Mouse (Mus musculus) urinary bladder, postnatal 36 days (tissue): ENCODE measurements at regions not wholly inside any gene's neighbourhood (a gene's known extent, or its start where the extent isn't known, plus 50 kb on each side); places are given as distances from the start of the nearest gene placed in this dataset.

Experiments used
- DNase-seq, 2 experiments: peaks; one replicate each; pipeline ENCODE4 v3.0.0; 2022; ENCODE audit warnings: low spot score in 2 of 2, mixed read lengths in 1 of 2

DNA sequence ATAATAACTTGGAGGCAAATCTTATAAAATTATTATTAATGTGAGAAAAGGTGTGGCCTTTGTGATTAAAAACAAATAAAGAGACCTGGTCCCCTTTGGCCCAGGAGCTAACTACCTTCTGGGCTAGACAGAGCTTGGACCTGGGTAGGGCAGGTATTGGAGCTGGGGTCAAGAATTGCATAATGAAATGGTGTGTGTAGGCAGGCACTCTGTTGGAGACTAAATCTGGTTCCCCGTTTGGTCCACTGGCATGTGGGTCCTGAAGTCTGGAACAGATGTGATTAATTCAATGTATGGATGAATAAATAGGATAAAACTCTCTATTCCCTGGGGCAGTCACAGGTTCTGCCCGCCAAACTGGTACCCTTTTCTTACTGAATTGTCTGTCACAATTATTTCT lies 301.3 kb upstream of the Clnk start:
- DNase-seq, result no peak

DNA sequence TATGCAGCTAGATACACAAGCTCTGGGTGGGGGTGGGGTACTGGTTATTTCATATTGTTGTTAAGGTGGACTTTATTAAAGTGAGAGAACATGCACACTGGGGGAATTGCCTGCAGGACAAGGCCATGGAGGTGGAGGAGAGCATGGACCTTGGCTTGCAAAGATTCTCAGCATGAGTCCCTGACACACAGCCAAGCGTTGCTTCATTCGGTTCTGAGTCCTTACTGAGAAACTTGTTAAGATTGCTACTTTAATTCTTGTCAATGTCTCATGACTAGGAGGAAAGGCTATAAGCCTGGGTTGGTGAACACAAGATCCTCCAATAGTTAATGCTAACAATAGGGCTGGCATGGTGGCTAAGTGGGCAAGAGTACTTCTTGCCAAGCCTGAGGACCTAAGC lies 300.3 kb upstream of the Clnk start:
- peak in 1 of 2 experiments; percentile 11 for DNase-seq

DNA sequence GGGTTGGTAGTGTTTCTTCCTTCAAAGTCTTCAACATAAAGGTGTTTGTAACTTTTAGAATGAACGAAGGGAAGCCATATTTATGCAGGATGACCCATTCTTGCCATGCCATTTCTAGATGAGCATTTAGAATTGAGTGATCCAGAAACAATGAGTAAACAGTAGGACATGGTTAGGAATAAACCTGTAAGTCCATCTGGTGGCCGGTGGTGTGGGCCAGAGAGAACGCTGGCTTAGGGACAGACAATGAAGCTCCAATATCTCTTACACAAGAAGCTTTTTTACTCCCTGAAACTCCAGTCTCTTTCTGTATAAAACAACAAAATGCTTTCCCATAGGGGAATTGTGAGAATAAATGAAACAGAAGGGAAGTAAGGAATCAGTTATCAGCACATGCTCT lies 296.9 kb upstream of the Clnk start:
- DNase-seq, result no peak

DNA sequence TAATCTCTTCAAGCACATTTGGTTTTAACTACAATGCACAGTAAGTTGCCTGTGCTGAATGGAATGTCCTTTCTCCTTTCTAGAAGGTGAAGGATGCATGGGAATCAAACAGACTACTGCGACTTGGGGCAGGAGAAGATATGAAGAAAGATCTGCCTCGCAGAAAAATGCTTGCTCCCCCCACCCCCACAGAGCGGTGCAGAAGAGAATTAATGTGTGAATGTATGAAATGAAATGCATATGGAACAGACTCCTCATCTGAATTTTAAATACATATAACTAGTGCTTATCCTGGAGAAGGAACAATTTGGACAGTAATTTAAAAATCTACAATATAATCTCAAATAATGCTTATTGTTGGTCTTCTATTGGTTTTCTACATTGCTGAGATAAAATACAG lies 283.0 kb upstream of the Clnk start:
- no peak for DNase-seq

DNA sequence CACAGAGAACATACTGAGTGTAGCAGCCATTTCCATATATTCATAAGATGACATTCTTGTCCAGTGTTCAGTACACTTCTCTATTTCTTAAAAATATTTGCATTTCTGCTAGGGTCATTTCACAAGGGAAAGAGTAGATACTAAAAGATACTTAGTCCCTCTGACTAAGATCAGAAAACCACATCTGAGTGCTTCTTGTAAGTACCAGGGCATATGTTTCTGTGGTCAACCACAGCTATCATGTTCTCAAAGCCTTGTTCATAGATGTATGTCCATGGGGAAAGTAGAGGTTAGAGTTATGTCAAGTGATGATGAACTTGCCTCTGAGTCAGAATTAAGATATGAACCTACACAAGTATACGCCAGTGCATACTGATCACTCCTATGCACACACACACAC lies 279.2 kb upstream of the Clnk start:
- no peak for DNase-seq

DNA sequence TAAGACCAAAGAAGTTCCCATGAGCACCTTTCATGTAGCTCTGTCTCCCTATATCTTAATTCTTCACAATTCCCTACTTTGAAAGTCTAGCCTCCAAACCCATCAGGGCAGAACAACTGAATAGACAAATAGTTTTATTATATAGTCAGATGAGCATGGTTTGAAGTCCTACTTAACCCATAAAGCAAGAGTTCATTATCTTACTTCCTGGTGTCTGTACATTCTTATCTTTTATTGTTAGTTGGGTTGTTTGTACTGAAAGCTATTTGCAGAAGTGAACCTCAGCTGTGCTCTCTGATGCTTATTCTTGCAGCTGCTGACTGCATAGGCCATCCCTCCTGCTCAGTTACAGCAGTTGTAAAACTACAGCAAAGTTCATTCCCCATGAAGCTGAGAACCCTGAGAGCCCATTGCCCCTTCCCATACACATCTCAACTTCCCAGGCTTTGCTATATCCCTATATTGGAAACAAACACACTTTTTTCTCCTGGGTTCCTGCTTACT lies 276.7 kb upstream of the Clnk start:
- no peak for DNase-seq

DNA sequence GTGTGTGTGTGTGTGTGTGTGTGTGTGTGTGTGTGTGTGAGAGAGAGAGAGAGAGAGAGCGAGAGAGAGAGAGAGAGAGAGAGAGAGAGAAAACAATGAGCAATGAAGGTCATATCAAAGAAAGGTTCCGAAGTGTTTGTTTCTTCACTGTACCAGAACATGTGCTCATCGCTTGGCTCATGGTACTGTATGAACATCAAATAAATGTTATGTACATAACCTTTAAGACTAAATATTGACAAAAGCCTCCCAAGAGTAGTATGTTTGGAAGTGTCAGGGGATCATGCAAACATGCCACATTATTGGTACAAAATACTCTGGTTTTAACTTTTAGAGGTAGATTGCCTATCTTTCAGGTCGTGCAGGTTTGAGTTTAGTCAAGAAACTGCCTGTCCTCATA lies 275.3 kb upstream of the Clnk start:
- DNase-seq, result no peak

DNA sequence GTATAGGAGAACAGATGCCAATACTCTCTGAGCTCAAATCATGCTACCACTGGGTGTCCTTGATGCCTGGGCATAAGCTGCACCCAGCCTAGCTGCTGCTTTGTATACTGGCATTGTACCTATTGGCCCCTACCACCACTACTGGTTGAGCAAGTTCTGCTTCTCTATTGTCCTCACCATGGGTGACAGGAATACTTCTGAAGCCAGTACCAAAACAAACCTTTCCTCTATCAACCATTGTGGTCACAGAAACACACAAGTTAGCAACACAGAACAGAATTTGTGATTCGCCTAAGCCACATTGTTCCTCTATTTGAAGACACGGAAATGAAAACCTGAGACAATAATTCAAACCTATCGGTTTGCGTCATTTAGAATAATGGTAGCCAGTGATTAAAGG lies 274.3 kb upstream of the Clnk start:
- DNase-seq, result peak; percentile 3 to 6

DNA sequence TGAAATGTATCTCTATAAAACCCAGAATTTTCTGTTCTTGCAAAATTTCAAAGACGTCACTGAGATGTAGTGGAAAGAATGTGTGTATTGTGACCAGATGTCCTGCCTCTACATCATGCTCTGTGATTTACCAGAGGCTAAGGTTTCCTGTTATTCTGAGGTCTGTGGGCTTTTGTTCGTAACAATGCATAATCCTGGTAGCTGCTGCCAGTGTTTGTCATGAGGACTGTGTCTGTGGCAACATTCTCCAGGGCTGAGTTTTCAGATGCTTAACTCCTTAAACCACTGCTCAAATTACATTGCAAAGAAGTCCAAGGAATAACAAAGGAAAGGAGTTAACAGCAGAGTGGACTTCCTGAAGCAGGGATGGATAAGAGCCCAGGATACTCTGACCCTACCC lies 269.0 kb upstream of the Clnk start:
- no peak for DNase-seq

DNA sequence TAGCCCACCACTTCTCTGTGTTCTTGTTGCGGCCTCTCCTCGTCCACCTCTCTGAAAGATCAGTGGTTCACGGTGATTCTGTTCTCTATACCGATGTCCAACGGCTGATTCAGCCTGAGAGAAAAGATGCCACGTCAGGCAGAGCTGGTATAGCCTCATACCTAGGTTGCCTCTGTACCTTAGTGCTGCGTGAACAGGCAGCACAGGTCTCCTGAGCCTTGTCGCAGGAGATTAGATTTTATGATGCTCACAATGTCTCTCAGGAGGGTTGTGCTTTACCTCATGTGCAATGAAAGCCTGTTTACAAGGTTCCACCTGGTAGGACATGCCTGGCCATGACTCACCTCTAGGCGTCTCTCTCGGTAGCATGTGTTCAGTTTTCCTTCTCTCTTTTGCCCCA lies 267.6 kb upstream of the Clnk start:
- no peak for DNase-seq

DNA sequence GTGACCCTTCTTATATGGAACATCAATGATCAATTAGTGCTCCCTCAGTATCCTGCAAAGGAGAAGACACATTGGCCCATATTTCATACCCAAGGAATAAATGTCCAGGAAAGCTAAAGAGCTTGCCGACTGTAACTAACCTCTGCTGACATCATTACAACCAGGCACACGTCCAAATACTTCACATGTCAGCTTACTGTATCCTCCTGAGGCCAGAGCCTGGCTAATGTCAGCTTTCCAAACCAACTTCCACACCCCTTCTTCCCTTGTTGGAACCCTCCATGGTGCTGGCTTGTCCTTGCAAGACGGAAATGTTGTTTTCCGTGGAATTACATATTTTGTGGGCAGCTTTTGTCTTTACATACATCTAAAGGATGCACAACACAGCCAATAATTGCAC lies 267.0 kb upstream of the Clnk start:
- DNase-seq, result no peak

DNA sequence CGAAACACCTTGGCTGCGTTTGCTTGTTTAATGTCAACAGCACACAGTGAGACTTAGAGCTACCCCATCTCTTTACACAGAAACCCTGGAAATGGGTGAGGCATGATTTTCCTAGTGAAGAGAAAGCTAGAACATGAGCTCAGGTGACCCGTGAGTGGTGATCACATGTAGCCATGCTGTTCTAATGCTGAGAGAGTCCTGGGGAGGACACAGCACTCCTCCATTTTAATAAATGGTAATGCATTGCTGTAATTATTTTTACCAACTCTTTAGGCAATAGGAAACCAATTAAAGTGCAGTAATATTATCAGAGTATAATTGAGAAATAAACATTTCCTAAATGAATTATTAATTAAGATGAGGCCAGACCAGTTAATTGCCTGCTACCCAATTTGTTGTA lies 261.8 kb upstream of the Clnk start:
- DNase-seq, result no peak

DNA sequence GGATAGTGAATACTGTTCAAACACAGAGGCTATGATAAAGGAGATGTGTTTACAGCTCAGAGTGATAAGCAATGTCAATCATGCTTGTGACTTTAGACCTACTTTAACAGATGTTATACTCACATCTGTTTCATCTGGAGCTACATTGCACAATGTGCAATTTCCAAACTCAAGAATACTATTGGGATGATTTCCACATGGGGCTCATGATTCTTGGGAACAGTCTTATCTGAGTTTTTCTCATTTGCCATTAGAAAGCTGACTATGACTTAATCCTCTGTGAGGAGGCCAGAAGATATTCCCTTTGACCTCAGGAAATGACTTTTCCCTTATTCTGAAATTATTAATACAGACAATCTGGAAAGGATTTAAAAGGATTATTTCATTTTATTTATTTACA lies 252.3 kb upstream of the Clnk start:
- no peak for DNase-seq

DNA sequence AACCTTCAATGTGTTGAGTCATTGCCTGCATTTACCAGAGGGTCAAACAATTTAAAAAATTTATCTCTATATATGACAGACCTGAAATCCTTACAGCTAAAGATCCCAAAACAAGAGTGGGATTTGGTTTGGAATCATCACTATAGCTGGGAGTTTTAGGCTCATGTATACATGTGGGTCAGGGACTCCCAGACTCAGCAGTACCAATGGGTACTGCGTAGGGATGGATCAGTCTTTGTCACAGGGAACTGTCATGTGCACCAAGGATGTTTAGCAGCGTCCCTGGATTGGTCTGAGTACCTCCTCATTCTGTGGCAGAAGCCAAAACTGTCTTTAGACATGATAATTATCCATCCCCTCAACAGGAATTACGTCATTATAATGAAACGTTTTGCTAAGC lies 250.2 kb upstream of the Clnk start:
- DNase-seq, result no peak

DNA sequence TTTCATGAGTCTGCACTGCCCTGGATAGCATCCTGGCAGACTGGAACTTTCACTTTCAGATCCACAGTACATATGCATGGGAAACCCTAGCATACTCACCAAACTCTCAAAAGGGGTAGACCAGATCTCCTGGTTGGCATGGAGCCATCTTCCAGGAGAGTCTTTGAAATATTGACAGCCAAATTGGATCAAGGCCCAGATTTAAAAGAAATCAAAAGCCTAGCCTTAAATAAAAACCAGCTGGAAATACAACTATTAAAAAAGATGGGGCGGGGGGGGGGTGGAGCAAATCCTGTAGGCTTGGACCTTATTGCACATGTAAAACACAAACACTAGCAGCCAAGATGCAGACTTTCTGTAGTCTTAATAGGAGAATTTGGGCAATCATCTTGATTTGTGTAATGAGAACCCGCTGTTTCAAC lies 249.7 kb upstream of the Clnk start:
- no peak for DNase-seq

DNA sequence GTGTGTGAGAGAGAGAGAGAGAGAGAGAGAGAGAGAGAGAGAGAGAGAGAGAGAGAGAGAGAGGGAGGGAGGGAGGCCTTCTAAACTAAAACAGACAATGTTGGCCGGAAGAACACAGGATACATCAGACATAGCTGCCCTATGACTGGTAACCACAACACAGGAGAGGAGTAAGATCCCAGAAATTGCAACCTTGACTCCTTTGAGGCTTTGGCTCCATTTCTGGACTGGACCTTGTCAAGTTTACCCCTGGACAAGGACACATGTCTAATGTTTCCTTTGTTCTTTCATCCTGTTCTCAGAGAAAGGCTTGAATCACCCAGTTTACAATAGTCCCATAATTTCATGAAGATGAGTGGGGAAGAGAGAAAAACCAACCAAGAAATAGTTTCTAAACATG lies 233.7 kb upstream of the Clnk start:
- no peak for DNase-seq

DNA sequence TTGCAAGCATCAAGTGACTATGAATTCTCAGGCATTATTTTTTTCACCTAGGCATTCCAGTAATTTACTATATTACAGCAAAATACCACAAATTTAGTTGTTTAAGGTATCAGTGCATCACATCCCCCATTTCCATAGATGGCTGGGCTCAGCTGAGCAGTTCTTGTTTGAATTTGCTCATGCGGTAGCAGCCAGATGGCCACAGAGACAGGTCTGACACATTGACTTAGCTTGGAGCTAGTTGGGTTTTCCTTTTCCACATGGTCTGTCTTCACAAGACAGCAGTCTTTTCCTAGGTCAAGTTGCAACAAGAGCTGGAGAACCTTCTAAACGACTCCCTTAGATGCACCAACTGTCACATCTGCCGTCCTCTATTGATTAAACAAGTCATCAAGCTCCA lies 232.9 kb upstream of the Clnk start:
- DNase-seq, result no peak

DNA sequence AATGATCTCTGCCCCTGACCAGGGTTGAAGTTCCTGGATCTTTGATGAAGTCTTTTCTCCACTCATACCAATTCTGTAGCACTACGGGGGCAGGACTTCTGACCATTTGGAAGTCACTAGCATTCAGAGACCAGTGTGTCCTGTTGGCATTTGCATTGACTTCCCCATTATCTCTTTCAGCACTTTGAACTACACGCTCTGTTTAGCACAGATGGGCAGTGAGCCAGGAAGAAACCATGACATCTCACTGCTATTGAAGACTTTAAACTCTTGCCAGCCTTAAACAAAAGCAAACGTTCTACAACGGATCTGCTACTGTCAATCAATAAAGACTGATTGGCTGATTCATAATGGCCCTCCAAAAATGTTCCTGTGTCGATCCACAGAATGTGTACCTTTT lies 222.5 kb upstream of the Clnk start:
- DNase-seq, result no peak

DNA sequence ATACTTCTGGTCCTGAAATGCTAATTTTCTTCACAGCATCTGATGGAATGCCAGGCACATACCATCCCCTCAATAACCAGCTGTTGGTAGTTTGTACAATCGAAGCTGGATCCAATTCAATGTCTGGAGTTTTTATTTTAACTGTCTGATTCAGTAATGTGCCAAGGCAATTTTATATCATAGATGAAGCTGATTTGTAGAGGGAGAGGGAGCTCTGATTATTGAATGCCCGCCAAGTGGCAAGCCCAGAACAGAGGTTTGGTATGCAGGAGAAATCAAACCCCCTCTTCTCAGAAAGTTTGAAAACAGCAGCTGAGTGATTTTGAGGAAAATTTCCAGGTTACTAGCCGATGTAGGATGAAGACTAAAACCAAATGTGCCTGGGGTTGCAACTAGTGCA lies 218.3 kb upstream of the Clnk start:
- no peak for DNase-seq

DNA sequence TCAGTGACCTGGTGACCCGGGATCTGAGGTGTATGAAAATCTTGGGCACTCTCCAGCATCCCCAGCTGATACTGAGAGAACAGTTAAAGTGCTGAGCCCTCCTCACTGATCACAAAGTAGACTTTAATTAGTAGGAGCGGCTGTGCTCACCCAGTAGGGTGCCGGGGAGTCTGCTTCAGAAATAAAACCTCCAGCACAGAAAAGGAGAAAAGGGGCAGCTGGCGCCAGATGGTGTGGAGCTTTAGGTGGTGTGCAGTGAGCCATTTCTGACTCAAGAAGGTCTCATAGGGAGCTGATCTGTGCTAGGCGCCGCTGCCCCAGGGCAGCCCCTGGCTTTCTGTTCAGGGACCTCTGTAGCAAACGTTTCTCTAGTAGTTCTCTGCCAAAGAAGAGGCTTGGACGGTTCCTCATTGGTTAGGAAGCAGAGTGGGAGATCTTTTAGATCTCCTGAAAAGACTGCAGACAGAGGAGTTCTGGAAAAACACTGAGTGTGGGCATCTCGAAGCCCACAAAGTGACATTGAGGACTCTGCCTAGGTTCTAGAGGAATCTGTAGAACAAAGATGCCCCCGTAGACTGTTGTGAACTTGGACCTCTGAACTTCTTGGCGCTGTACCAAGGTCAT lies 200.1 kb upstream of the Clnk start:
- DNase-seq, result no peak

DNA sequence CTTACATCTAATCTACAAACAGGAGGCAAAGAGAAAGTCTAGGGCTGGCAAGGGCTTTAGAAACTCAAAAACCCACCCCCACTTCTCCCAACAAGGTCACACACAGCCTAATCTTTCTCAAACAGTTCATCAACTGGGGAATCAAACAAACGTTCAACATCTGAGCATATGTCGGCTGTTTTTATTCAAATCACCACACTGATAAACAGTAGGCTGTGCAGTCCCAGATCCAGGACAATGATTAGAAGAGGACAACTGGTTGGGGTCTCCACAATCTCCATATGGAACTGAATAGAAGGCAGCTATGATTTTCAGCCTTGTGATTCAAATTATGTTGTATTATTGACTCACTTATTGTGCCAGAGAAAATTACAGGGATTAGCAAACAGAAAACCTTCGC lies 193.1 kb upstream of the Clnk start:
- DNase-seq, result no peak

DNA sequence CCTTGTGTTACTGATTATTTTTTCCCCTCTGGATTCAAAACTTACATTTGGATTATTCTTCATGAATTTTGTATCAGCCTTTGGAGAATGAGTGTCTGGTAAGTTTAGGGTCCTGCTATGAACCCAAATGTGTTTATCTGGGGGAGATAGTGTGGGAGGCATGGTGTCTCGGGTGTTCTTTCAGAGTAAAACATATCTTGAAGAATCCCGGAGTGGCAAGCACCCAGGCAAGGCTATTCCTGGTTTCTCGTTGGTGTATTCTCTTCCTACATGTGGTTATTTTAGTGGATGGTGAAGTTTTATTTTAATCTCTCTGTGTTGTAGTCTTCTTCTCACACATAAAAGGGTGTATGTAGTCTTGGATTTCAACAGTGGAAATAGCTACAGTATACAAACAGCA lies 186.4 kb upstream of the Clnk start:
- DNase-seq, result no peak

DNA sequence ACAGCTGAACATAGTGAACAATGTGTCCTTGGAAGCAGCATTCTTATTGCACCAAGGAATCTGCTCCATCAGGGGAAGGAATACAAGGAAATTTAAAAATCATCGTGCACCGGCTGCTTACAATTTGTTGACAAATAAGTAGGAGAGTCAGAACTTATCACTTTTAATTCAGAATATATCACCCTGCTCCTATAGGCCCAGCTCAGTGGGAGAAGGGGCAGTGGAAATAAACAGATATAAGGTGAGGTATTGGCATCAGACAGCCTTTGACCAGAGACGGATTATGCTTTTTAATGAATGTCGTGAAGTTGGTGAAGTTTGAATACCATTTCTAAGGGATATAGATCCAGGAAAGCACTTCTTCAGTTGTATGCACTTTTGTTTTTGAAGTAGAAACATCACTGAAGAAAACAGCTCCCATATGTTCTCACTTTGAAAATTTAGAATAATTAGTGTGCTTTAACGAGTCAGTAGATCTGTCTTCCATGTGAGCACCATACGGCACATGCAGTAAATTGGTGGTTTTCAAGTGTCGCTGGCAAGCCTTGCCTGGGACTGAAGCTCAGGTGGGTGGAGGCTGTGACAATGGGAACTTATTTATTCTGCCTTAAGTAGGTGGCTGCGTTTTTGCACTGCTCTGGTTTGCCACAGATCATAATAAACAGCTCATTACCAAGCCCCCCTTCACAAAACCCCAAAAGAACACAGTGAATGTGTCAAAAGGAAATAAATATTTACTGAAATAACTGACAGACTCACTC lies 176.1 kb upstream of the Clnk start:
- no peak for DNase-seq

DNA sequence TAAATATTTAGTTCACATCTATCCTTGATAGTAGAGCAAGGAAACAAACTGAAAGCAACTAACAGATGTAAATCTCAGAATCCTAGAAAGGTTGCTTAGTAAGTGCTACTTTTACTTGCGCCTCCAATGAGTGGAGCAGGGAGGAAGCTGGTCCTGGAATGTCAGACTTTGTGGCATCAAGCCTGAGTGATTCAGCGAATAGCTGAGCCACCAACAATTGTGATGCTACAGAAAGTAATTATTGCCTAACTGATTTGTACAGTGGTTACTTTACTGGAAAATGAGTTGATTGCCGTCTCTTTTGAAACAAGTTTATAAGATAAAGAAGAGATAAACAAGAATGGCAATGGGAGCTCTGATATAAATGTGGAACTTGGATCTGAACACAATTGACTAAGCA lies 173.9 kb upstream of the Clnk start:
- no peak for DNase-seq
